Mouse (Mus musculus): ENCODE data around the gene Large2. TPM values are rescaled to one million over a fixed set of nuclear protein-coding genes. Genes with fewer than 3 reads are reported as not detected.

The Large2 gene
- polyA plus RNA-seq, 2 experiments = 2.3 to 3.1 TPM

GRCm38 (mm10) chr2:92349589-92350425, 24.9 kb downstream of the Large2 start:
- WGBS (ENCODE audit: insufficient replicate concordance) = 59% methylated on average over 6 of the region's 6 CpGs
- H3K36me3 ChIP-seq (replicated peaks; ENCODE audit: control insufficient read depth, insufficient read depth, low read depth) = no peaks in the 10 kb centered on the region
- H3K4me2 ChIP-seq (ENCODE audit: low read depth) = no peak overlapping the region
- H3K4me1 ChIP-seq (replicated peaks; ENCODE audit: control insufficient read depth in 2 of 2, insufficient read depth in 2 of 2, low read length in 1 of 2) = no peaks in the 10 kb centered on the region
- DNase-seq (ENCODE audit: low read depth in 3 of 3, low spot score in 3 of 3) (no peak), ATAC-seq (ENCODE audit: insufficient read depth) (no peak)
- no peaks in the 10 kb centered on the region for H3K27me3 ChIP-seq (ENCODE audit: control insufficient read depth, insufficient read depth, low read length)
- no peak overlapping the region for H3K4me3 ChIP-seq (ENCODE audit: insufficient read depth in 1 of 2, low read depth in 2 of 2, low read length in 2 of 2)
- H3K27ac ChIP-seq = no peak overlapping the region
- no peak for TF ChIP-seq CTCF (IDR thresholded peaks at IDR 0.05; ENCODE audit: low read depth)
- no peak for TF ChIP-seq EP300 (IDR thresholded peaks at IDR 0.05; ENCODE audit: low read depth)
- H3K9ac ChIP-seq (replicated peaks) = no peak overlapping the region
- H3K9me3 ChIP-seq (ENCODE audit: control insufficient read depth, low read length) = no peaks in the 10 kb centered on the region

- H3K4me3 ChIP-seq (ENCODE audit: insufficient read depth in 1 of 2, low read depth in 2 of 2, low read length in 2 of 2) = no peak overlapping the region
- no peaks in the 10 kb centered on the region for H3K9me3 ChIP-seq (ENCODE audit: control insufficient read depth, low read length)
- ATAC-seq (ENCODE audit: insufficient read depth) (no peak), DNase-seq (ENCODE audit: low read depth in 3 of 3, low spot score in 3 of 3) (no peak)
- H3K4me2 ChIP-seq (ENCODE audit: low read depth) = no peak overlapping the region
- H3K36me3 ChIP-seq (replicated peaks; ENCODE audit: control insufficient read depth, insufficient read depth, low read depth) = no peaks in the 10 kb centered on the region
- TF ChIP-seq EP300 (IDR thresholded peaks at IDR 0.05; ENCODE audit: low read depth) (no peak), CTCF (IDR thresholded peaks at IDR 0.05; ENCODE audit: low read depth) (no peak)
- H3K9ac ChIP-seq (replicated peaks) = no peak overlapping the region
- H3K4me1 ChIP-seq (replicated peaks; ENCODE audit: control insufficient read depth in 2 of 2, insufficient read depth in 2 of 2, low read length in 1 of 2) = no peaks in the 10 kb centered on the region
- WGBS (ENCODE audit: insufficient replicate concordance) = 56% methylated on average over 2 of the region's 2 CpGs
- H3K27me3 ChIP-seq (ENCODE audit: control insufficient read depth, insufficient read depth, low read length) = no peaks in the 10 kb centered on the region
- no peak overlapping the region for H3K27ac ChIP-seq
These were observed 27.5 kb downstream of the Large2 start for GRCm38 (mm10) chr2:92347191-92347590.

GRCm38 (mm10) chr2:92342418-92342817, 32.3 kb downstream of the Large2 start:
- Histone ChIP-seq H3K9me3 (ENCODE audit: control insufficient read depth, low read length) (no peaks in the 10 kb centered on the region), H3K9ac (replicated peaks) (no peak overlapping the region), H3K27ac (no peak overlapping the region), H3K27me3 (ENCODE audit: control insufficient read depth, insufficient read depth, low read length) (no peaks in the 10 kb centered on the region), H3K4me2 (ENCODE audit: low read depth) (no peak overlapping the region), H3K36me3 (replicated peaks; ENCODE audit: control insufficient read depth, insufficient read depth, low read depth) (no peaks in the 10 kb centered on the region), H3K4me3 (ENCODE audit: insufficient read depth in 1 of 2, low read depth in 2 of 2, low read length in 2 of 2) (no peak overlapping the region), H3K4me1 (replicated peaks; ENCODE audit: control insufficient read depth in 2 of 2, insufficient read depth in 2 of 2, low read length in 1 of 2) (no peaks in the 10 kb centered on the region)
- ATAC-seq (ENCODE audit: insufficient read depth) (no peak), DNase-seq (ENCODE audit: low read depth in 3 of 3, low spot score in 3 of 3) (no peak)
- no peak for TF ChIP-seq EP300 (IDR thresholded peaks at IDR 0.05; ENCODE audit: low read depth)
- TF ChIP-seq CTCF (IDR thresholded peaks at IDR 0.05; ENCODE audit: low read depth) = no peak

GRCm38 (mm10) chr2:92331871-92332270, 42.8 kb downstream of the Large2 start:
- H3K4me2 ChIP-seq (ENCODE audit: low read depth) = no peak overlapping the region
- H3K27me3 ChIP-seq (ENCODE audit: control insufficient read depth, insufficient read depth, low read length) = no peaks in the 10 kb centered on the region
- H3K9ac ChIP-seq (replicated peaks) = no peak overlapping the region
- TF ChIP-seq EP300 (IDR thresholded peaks at IDR 0.05; ENCODE audit: low read depth) (no peak), CTCF (IDR thresholded peaks at IDR 0.05; ENCODE audit: low read depth) (no peak)
- H3K27ac ChIP-seq = no peak overlapping the region
- H3K36me3 ChIP-seq (replicated peaks; ENCODE audit: control insufficient read depth, insufficient read depth, low read depth) = no peaks in the 10 kb centered on the region; the same call in 1 of the 2 replicates
- ATAC-seq (ENCODE audit: insufficient read depth) = no peak
- H3K4me3 ChIP-seq (ENCODE audit: insufficient read depth in 1 of 2, low read depth in 2 of 2, low read length in 2 of 2) = no peak overlapping the region
- H3K4me1 ChIP-seq (replicated peaks; ENCODE audit: control insufficient read depth in 2 of 2, insufficient read depth in 2 of 2, low read length in 1 of 2) = no peaks in the 10 kb centered on the region
- H3K9me3 ChIP-seq (ENCODE audit: control insufficient read depth, low read length) = no peaks in the 10 kb centered on the region
- no peak for DNase-seq (ENCODE audit: low read depth in 3 of 3, low spot score in 3 of 3)
- 77% methylated on average over 2 of the region's 2 CpGs for WGBS (ENCODE audit: insufficient replicate concordance)

GRCm38 (mm10) chr2:92331410-92331809, 43.3 kb downstream of the Large2 start:
- no peaks in the 10 kb centered on the region for H3K9me3 ChIP-seq (ENCODE audit: control insufficient read depth, low read length)
- H3K4me2 ChIP-seq (ENCODE audit: low read depth) = no peak overlapping the region
- H3K9ac ChIP-seq (replicated peaks) = no peak overlapping the region
- H3K4me1 ChIP-seq (replicated peaks; ENCODE audit: control insufficient read depth in 2 of 2, insufficient read depth in 2 of 2, low read length in 1 of 2) = no peaks in the 10 kb centered on the region
- H3K27ac ChIP-seq = no peak overlapping the region
- 77% methylated on average over 2 of the region's 2 CpGs for WGBS (ENCODE audit: insufficient replicate concordance)
- no peak for DNase-seq (ENCODE audit: low read depth in 3 of 3, low spot score in 3 of 3)
- no peaks in the 10 kb centered on the region; the same call in 1 of the 2 replicates for H3K36me3 ChIP-seq (replicated peaks; ENCODE audit: control insufficient read depth, insufficient read depth, low read depth)
- TF ChIP-seq EP300 (IDR thresholded peaks at IDR 0.05; ENCODE audit: low read depth) (no peak), CTCF (IDR thresholded peaks at IDR 0.05; ENCODE audit: low read depth) (peak; percentile 39)
- ATAC-seq (ENCODE audit: insufficient read depth) = no peak
- no peak overlapping the region for H3K4me3 ChIP-seq (ENCODE audit: insufficient read depth in 1 of 2, low read depth in 2 of 2, low read length in 2 of 2)
- H3K27me3 ChIP-seq (ENCODE audit: control insufficient read depth, insufficient read depth, low read length) = no peaks in the 10 kb centered on the region

Measured in liver, embryonic 14.5 days (tissue).